Mouse (Mus musculus): ENCODE measurements around the gene Ppp1r9b. TPM values are rescaled to one million over a fixed set of nuclear protein-coding genes. Genes with fewer than 3 reads are reported as not detected.

Gene Ppp1r9b
- total RNA-seq, 2 experiments from 2014 or later: 73.7 to 158 TPM

GRCm38 (mm10) chr11:95015484-95015883 is 24.6 kb downstream of the Ppp1r9b start:
- ATAC-seq (ENCODE audit: poor library complexity, severe bottlenecking): no peak

- ATAC-seq (ENCODE audit: poor library complexity, severe bottlenecking): no peak
These were observed 31.6 kb downstream of the Ppp1r9b start for GRCm38 (mm10) chr11:95022237-95022992.

DNA sequence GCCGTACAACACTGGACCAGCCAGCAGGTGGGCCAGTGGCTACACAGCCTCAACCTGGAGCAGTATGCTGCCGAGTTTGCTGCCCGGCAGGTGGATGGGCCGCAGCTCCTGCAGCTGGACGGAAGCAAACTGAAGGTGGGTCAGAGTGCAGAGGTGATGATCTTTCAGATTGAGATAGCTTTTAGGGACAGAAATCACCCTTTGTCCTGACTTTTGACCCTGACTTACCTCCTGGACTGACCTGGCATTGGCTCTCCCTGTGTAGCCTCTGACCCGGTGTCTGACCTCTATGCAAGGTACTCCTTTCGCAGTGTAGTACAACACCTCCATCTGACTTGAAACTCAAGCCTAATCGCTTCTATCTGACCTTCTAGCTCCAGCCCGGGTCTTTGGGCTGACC is 32.6 kb downstream of the Ppp1r9b start:
- no peak for ATAC-seq (ENCODE audit: poor library complexity, severe bottlenecking)

DNA sequence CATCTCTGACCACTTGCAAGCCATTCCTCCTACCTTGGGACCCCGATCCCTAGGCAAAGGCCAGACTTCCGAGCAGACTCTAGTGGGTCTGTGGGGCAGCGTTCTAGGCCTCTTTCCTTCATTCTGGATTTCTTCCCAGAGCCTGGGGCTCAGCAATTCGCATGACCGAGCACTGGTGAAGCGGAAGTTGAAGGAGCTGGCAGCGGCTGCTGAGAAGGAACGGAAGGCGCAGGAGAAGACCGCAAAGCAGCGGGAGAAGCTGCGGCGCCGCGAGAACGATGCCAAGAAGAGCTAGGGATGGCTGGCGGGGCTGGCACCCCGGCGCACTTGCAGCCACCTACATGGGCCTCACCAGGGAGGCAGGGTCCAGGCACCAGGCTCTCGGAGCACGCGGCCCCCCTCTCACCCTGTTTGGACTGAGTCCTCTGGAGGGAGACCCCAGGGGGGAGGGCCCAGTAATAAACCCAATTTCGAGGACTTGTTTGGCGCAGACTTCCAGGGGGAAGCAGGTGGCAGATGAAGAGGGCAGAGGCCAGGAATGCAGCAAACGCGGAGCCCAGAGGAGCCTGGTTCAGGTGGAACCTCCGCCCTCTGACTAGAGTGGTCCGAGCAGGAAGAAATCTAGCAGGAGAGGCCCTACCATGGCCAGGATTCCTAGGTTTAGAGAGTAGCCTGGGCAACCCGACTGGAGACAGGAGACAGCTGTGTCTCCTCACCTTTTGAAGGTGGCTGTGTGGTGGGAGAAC is 33.8 kb downstream of the Ppp1r9b start:
- no peak for ATAC-seq (ENCODE audit: poor library complexity, severe bottlenecking)

DNA sequence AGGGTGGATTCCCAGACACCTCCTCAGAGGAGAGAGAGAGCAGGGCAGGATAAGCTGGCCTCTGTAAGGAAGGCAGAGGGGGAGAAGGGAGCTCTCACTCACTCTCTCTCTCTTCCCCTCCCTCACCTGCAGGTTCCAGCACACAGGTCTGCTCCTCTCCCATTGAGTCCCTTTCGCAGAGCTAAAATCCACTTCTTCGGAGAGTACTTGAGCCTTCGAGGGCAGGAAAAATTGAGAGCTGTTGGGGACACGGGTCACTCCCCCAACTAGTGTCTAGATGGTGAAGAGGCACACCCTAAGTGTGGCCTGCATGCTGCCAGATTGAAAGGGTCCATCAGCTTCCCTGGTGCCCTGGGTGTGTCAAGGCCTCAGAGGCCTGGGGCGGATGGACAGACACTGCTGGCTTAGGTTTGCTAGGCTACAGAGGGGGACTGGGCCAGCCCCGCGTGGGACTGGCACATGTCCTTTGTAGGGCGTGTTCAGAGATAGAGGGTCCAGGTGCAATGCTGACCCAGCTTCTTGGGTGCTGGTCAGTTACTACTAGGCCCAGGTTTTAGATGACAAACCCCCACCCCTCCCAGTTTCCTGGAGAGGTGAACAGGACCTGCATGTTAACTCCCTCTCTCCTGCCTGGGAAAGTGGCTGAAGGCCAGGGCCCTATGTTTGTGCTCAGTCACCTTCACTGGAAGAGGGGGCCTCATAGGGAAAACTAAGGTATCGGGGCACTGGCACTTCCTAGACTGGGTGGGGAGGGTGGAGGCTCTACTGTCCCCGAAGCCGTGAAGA is 34.6 kb downstream of the Ppp1r9b start:
- no peak for ATAC-seq (ENCODE audit: poor library complexity, severe bottlenecking)

GRCm38 (mm10) chr11:95026090-95026542 is 35.3 kb downstream of the Ppp1r9b start:
- ATAC-seq (ENCODE audit: poor library complexity, severe bottlenecking): no peak

- no peak for ATAC-seq (ENCODE audit: poor library complexity, severe bottlenecking)
These were observed 36.0 kb downstream of the Ppp1r9b start for GRCm38 (mm10) chr11:95026849-95027248.

- no peak for ATAC-seq (ENCODE audit: poor library complexity, severe bottlenecking)
These were observed 37.1 kb downstream of the Ppp1r9b start for GRCm38 (mm10) chr11:95027850-95028470.

- no peak for ATAC-seq (ENCODE audit: poor library complexity, severe bottlenecking)
These were observed 42.1 kb downstream of the Ppp1r9b start for GRCm38 (mm10) chr11:95032945-95033344.

GRCm38 (mm10) chr11:95033617-95034016 is 42.8 kb downstream of the Ppp1r9b start:
- ATAC-seq (ENCODE audit: poor library complexity, severe bottlenecking): no peak

GRCm38 (mm10) chr11:95034902-95035301 is 44.1 kb downstream of the Ppp1r9b start:
- no peak for ATAC-seq (ENCODE audit: poor library complexity, severe bottlenecking)

- no peak for ATAC-seq (ENCODE audit: poor library complexity, severe bottlenecking)
These were observed 45.7 kb downstream of the Ppp1r9b start for GRCm38 (mm10) chr11:95036521-95036920.

DNA sequence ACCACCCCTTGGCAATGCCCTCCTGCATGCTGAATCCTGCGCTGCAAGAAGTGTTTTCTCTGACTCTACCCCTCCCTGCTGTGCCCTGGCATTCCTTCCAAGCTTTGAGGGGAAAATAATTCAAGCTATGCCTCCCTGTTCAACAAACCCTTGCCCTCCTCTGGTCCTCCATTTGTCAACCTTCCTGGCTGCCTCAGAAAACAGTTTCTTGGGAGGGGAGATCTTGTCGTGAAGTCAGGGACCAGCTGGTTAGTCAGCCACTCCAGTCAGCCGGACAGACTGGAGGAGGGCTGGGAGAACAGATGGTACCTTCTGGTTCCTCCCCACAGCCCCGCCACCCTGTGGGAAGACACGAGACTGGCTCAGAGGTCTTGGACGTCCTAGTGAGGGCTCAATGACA is 46.5 kb downstream of the Ppp1r9b start:
- no peak for ATAC-seq (ENCODE audit: poor library complexity, severe bottlenecking)

GRCm38 (mm10) chr11:95038156-95038817 is 47.5 kb downstream of the Ppp1r9b start:
- no peak for ATAC-seq (ENCODE audit: poor library complexity, severe bottlenecking)

- ATAC-seq (ENCODE audit: poor library complexity, severe bottlenecking): no peak
These were observed 48.2 kb downstream of the Ppp1r9b start for GRCm38 (mm10) chr11:95038818-95039655.

- no peak for ATAC-seq (ENCODE audit: poor library complexity, severe bottlenecking)
These were observed 48.9 kb downstream of the Ppp1r9b start for GRCm38 (mm10) chr11:95039766-95040165.

GRCm38 (mm10) chr11:95040491-95041138 is 49.8 kb downstream of the Ppp1r9b start:
- ATAC-seq (ENCODE audit: poor library complexity, severe bottlenecking): peak; percentile 4; the same call in 1 of the 2 replicates

GRCm38 (mm10) chr11:95041139-95041609 is 50.3 kb downstream of the Ppp1r9b start, which contains the start of gene Pdk2:
Pdk2 (minus strand) TSS chr11:95041354.
- ATAC-seq (ENCODE audit: poor library complexity, severe bottlenecking): peak; percentile 97

DNA sequence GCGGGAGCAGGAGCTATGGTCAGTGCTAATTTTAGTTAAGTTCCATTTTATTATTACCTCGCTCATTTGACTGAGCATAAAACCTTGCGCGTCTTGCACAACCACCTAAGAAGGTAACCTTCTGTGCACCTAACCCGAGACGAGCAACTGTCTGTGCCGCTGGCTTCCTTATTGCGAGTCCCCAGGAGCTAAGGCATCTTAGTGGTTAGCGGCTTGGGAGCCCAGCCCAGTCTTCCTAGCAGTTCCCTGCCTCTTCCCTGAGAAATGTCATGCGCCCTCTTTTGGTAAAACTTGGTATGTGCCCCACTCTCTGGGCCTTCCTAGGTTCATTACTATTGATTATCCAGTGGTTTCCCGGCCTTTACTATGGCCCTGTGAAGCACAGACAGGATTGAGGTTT is 51.3 kb downstream of the Ppp1r9b start:
- peak; percentile 48 for ATAC-seq (ENCODE audit: poor library complexity, severe bottlenecking)
